Mouse (Mus musculus) limb, embryonic 11.5 days (tissue): ENCODE data around the gene Slc25a3. TPM values are rescaled to one million over a fixed set of nuclear protein-coding genes. Genes with fewer than 3 reads are reported as not detected.

ENCODE experiments used
- polyA plus RNA-seq: library from polyadenylated mRNA; unstranded; fragments of >200 nt; fragmentation: Nextera tagmentation; extraction: Ambion mirVana; gene quantifications from 2 replicates; pipeline ENCODE4 v1.2.1, GENCODE M21; 2014

Slc25a3 gene
- polyA plus RNA-seq, 1 experiment from 2014 or later: 461 TPM

Other genes starting within 250 kb of the Slc25a3 start
- gene Apaf1, start 41.3 kb downstream of the Slc25a3 start, polyA plus RNA-seq: 29.1 and 33.0 TPM in 2 replicates
- 25.3 and 27.1 TPM in 2 replicates for gene Ikbip, start 41.1 kb downstream of the Slc25a3 start, polyA plus RNA-seq
- 359 and 371 TPM in 2 replicates for gene Tmpo, start 57.3 kb upstream of the Slc25a3 start, polyA plus RNA-seq